Mouse (Mus musculus) right cerebral cortex, postnatal 10 days (tissue): ENCODE measurements at regions not wholly inside any gene's neighbourhood (a gene's known extent, or its start where the extent isn't known, plus 50 kb on each side); places are given as distances from the start of the nearest gene placed in this dataset.

ENCODE experiments used
- DNase-seq, 2 experiments: peaks; one replicate each; pipeline ENCODE4 v3.0.0; 2021; ENCODE audit warnings: low spot score in 2 of 2

DNA sequence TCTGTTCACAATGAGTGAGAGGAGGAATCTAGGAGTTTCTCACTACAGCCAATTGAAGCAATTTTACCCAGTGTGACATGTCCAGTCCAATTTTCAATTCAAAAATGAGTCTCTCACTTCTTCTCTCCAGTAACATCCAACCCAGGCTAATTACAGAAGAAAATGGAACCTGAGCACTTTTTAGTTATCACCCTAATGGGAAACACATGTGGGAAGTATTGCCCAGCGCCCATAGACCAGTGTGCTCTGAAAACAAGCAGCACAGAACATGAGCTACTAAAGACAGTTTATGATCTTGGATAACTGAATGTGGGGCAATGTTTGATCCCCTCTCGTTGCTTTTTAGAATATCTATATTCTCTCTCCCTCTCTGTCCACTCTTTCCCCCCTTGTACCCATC, 70.5 kb upstream of the Efemp1 start:
- no peak for DNase-seq

DNA sequence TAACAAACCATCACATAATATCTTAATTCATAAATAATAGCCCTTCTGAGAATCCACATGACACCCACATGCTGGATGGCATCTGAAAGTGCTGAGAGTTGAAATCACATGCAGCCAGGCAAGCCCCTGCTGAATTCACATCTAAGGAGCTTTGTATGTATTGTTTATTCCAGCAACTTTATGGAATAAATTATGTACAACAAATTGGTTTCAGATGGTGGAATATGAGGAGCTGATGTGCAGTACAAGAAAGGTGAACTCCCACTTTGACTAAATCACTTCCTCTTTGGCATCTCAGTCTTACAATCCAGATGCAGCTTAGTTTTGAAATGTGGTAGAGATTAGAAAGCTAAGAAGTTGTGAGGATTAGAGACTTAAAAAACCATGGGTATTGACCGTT, 82.2 kb upstream of the Efemp1 start:
- DNase-seq: no peak

DNA sequence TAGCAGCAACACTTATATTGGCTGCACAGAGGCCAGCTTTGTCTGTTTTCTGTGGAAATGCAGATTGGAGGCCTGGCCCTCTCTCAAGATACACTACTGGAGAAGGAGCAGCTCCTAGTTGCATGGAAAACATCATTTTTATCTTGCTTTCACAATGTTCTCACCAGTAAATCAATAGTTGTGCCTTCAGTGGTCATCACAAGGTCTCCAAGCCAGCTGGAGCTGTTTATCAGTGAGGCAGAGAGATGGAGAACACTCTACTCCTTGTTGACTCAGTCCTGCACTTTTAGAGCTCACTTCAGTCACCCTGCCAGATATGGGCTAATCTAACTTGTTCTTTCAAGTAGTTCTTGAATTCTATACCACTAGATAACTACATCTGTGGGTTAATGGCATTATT, 92.3 kb upstream of the Efemp1 start:
- no peak for DNase-seq

DNA sequence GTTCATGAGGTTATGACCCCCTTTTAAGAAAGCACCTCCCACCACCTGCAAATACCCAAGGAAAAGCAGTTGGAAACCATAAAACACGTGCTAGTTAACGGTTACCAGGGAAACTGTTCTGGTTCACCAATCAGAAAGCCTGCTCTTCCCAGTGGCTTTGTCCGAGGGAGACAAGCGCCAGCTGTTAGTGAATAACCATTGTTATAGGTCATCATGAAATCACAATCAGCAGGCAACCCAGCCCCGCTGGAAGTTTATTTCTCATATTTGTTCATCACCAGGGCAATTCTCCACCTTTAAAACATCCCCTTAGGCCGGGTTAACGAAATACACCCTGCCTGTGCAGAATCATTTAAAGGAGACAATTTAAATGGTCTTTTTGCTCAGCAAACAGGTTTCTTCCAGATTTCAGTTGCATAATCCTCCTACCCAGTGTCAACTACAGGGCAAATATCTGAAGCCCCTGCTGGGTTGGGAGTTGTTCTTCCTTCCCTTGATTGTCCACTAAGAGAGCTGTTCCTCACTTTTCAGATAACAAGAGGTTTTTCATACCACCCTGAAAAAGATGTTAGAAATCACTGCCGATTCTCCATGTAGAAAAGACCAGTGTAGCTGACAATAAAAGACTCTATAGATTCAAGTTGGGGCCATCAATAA, 117.9 kb upstream of the Efemp1 start:
- peak; percentile 36 to 46 for DNase-seq

DNA sequence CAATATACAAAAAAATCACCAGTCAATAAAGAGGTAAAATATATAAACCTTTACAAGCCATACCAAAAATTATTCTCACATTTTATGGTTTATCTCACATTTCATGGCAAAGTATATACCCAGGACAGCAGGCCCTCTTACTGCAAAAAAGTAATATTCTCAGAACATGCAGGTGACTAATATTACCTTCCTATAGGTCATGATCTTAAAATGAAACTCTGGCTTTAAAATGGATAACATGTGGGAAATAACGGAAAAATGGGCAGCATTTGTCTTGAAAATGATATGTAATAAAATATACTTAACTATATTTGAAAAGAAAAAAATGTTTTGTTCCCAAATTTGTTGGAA, 118.4 kb upstream of the Efemp1 start:
- DNase-seq: no peak

DNA sequence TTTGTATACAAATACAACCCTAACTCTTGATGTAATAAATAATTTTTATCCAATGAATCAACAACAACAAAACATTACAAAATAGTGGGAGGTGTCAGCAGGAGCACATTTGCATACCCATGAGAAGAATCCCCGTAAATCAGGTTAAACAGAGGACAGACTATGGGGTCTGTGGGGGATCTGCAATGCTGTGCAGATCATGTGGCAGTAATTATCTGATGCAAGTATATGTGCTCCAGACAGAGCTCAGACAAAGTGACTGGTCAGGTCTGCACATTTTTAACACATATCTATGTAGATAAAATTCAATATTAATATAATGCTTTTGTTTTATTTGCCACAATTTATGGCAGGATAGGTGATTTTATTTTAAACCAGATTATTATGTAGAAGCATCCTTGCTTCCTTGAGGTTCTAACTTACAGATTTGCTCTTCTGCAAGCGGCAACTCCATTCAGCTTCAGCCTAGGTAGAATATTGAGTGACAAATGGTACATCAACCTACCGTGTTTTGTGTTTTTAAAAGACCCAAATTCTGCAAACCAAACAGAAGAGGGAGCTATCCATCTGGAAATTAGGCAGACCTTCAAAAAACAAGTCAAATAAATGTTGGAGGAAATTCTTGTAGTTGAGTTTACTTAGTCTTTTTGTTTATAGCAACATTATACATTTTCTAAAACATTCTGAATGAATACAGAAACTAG, 119.0 kb upstream of the Efemp1 start:
- no peak for DNase-seq

DNA sequence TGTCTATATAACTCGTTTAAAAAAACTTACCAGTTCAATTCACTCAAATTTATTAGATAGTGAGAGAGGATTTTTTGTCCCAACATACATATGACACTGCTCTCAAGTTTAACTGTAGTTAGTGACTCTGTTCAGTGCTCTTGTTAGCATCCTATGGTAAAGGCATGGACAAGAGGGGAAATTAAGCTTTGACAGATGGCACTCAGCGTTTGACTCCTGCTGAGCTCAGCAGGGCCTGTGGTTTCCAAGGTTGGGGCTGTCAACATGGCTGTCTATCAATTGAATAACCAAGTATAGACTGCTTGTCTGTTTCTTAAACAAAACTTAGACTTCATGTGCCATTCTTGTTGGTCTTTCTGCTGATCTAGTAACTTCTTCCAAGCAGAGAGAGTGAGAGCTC, 122.9 kb upstream of the Efemp1 start:
- DNase-seq: no peak

DNA sequence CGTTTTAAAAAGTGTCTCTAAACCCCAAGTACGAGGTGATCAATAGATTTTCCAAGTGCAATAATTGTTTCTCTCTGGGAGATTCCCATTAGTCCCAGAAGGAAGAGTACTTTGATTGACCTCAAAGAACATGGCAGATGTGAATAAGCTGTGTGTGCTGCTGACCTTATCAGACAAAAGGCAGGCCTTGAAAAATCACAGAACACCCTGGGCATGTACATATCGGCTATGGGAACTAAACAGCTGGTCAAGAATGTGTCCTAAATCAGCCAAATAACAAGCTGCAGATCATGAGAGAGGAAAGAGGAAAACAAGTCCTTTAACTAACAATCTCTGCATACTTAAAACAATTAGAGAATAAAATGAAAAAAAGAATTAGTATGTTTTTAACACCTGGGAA, 125.4 kb upstream of the Ccdc85a start:
- DNase-seq: no peak

DNA sequence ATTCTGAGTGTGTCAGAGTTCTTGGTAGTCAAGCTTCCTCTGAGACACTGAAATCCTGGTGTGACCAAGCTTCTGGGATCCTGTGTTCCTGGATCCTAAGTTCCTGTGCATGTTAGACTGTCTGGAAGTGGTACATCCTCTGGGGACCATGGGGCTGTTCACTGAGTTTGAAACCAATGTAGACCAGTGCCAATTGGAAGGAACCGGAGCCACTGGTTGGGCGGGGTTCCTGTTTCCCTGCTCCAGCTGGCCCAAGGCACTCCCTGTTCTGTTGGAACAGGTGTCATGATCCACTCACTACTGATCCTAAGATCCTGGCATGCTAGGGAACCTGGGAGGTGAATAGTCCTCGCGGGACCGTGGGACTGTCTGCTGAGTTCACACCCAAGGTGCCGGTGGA, 124.3 kb upstream of the Ccdc85a start:
- no peak for DNase-seq

DNA sequence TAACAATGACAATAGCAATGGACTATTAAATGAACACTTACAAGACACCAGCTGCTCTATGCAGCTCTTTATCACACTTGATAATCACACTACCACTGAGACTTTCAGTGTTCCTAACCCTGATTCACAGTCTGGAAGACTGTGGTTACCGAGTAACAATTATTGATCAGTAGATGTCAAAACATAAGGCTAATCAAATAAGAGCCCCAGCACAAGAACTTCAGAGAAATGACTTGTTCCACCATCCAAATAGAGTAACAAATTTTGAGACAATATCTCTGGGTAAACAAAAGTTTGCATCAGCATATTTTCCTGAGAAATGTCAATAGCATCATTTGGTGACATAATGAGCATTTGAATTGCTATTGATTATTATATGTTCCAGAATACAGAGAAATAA, 118.3 kb upstream of the Ccdc85a start:
- DNase-seq: no peak

DNA sequence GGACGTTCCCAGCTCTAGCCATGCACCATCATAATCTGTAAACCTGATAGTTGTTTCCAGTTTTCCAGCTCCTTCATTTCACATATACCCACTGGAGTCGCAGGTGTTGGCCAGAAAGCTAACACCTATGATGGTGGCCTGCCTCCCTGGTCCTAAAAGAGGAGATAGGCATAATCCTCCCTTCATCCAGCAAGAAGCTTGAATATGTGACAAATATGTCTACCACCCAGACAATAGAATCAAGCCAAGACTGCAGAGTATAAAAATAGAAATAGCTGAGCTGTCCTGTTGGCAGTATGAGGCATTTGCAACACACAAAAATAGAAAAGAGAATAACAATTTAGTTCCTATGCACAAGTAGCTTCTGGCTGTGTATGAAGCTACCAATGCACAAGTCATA, 117.3 kb upstream of the Ccdc85a start:
- no peak for DNase-seq

DNA sequence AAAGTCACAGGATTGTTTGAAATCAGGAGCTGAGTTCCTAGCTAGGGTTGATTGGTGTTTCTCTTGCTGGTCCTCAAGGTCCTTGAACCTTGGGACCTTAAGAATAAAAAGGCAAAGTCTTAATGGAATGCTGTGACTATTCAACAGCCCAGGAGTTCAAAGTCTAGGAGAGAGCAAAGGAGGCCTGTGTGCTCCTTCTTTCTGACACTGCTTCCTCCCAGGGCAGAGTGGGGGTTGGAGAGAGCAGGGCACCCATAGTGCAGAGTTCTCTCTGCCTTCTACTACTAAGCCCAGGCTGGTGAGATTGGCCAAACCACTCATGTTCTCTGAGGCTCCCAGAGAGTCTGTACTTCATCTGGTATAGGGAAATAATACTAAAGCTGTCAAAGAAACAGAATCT, 115.6 kb upstream of the Ccdc85a start:
- no peak for DNase-seq

DNA sequence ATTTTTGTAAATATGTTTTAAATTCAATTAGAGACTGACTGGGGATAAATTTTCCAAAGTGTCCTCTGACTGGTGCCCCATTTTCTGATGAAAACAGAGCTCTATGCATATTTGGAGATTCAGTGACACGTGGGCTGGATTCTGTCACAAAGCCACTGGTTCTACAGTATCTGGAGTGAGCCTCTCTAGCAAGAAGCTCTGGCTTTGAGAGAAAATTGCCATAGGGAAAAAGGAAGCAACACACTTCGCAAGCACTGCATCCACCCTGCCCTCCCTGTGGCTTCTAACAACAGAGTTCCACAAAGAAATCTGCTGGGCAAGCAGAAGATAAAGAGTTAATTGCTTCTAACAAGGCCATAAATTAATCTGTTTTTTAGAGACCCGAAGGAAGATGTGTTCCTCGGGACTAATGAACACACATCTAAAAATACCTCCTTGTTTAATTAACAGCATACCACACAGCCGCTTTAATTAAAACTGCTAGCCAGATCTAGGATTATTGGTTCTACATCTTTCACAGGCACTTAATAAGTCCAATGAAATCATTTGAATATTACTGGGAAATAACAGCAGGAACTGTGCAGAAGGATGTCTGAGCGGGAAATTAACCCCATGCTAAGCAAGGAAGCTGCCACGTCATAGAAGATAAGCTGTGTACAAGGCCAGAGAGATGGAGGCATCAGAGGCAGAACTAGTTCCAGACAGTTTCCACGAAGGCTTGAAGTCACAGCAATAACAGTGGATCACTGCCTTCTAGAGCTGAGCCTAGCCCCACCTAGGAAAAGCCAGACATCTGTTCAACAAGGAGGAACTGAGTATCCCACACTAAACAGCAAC, 113.7 kb upstream of the Ccdc85a start:
- DNase-seq: no peak

DNA sequence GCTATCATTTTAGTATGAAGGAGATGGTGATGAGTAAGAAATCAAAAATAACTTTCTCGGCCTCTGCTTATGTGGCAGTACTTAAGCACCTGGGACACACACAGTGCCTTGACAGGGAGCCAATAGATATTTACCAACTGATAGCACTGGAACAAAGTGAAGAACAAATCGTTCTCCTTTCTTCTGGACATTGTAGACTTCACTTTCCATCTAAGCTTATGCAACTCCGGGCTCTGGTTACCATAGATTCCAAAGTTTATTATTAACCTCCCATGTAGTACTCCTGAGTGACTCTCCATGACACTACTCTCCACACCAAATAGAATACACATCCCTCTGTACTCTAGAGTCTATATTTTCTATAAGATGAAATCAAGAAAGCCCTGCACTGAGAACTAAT, 110.9 kb upstream of the Ccdc85a start:
- no peak for DNase-seq

DNA sequence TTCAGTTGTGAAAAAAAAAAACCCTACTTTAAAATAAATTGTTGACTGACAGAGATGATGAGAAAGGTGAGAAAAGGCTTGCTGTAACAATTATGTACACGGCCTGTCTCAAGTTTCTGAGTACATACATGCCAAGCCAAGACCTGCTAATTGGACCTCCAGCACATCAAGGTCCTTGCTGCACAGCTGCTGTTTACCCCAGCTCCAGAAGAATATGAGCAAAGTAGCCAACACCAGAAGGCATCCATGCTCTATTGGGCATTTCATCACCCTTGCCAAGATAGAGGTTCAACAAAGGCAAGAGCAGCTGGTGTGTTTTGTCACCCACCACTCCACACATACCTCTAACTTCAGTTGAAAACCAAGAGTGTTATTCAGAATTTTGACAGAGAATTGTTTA, 109.2 kb upstream of the Ccdc85a start:
- DNase-seq: no peak

DNA sequence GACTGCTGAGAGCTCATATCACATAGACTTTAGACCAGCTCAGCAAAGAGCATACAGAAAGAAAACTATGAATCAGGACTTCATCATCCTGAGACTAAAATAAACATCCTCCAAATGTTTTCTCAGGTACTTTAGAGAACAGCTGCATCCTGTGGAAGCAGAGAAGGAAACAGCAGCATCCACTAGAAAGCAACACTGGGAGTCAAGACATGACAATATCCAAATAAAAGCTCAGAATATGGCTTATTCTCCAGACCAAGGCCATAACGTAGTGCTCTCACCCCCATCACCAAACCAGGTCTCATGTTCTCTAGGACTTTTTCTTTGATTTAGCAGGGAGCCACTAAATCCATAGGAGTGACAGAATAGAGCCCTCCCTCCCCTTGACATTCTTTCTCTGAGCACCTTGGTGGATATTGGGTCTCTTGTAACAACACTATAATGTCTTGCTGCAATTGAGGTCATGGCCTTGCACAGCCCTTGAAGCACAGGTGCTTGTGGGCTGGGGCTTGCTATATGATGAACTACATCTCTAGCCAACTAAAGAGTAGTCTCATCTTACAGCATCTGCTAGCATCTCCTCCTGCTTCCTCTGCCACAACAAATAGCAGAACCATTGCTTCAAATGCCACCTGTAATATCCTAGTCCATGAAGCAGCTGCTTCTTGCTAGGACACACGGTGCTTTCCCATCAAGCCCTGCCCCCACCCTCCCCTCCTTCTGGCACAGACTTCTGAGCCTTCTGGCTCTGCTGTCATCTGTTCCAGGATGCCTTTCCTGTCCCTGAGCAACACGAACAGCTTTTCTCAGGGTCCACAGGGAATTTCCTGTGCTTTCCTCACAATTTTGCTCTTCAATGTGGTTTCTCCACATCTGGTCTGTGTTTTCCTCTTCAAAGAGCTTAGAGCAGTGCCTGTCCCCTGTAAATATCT, 108.4 kb upstream of the Ccdc85a start:
- peak; percentile 31 to 45 for DNase-seq

DNA sequence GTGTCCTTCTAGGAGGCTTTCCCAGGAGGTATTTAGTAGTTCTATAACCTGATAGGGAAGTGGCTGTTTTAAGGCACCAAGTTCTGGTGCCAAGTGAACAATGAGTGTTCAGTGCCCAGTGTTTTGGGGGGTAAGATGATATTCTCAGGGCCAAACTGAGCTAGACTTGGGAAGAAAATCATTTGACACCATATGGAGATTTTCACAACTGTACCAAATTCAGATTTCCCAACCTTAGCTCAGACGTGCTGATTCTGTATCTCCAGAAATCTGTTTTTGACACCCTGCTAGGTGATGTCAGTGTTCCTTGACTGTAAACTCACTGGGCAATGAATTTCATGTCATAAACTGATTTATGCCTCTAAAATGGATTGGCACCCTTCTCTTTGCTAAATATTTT, 104.3 kb upstream of the Ccdc85a start:
- DNase-seq: no peak

DNA sequence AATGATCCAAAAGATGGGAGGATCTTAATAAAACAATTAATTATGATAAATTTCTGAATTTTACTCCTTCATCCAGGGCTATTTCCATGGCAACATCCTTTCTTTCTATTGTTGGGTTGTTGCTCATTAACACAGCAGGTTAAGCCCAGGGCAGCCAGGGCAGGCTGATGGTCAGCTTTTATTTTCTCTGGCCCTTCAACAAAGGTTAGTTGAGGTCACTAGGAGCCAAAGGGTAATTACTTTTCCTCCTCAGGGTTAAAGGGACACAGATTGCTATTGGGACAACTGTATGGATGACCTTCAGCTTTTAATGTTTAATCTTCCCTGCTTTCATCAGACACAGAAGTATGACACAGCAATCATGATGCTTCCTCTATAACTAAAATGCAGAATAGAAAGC, 101.3 kb upstream of the Ccdc85a start:
- no peak for DNase-seq

DNA sequence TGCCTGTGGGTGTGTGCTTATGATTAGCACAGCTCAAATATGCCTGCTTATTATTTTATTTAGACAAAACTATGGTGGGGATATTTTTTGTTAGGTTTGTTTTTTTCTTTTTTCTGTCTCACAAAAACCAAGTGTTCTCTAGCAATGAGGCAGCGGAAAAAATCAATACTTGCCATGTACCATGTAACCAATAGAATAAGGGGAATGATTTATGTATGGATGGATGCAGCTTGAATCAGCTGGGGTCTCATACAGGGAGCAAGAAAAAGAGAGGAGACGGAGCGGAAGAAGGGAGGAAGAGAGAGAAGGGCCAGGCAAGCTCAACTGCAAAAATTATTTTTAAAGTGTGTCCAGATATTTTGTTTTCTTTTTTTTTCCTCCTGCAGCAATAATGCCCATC, 97.2 kb upstream of the Ccdc85a start:
- no peak for DNase-seq

DNA sequence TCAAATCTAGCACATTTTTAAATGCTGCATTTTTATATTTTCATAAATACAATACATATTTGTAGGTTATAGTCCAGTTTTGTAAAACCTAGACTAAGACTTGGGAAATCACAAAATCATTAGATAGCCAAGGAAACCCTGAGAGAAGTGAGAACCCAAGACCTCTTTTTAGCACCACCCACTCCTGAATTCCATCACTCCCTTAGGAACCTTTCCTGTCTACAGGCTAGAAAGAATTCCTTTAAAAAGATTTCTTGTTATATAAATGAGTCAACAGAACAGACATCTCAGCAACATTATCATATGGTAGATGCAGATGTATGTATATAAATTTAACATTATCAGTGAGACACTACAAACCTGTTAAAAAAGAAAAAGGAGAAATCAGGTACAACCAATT, 86.6 kb upstream of the Ccdc85a start:
- no peak for DNase-seq

DNA sequence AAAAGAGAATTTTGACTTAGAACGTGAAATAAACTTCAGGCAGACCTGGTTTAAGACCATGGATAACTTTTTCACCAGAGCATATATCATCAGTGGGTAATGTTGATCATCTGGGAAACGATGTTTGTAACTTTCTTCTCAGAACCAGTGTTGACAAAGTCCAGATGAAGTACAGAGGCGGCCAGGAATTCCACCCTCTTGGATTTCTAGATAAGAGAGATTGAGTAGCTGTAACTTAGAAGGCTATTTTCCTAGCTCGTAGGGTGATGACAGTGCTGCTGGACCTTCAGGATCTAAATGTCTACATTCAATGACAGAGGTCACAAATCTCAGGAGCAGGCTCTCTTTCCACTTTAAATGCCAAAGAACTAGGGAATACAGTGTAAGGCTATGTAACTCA, 85.2 kb upstream of the Ccdc85a start:
- no peak for DNase-seq

DNA sequence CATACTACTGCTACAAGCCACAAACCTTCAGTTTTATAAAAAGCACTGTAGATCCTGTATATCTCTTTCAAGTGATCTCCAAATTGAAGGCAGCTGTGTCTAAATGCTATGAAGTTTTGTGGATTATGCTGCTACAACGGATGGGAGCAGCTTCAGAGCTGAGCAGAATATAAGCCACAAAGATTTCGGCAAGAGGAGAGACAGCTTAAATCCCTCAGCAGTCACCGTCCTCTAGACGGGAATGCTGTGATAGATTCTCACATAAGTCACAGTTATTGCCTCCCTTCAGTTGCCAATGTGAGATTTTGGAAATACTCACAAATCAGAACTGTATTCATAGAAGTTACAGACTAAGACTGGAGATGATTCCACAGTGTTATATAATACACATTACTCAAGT, 76.3 kb upstream of the Ccdc85a start:
- no peak for DNase-seq
